Mouse (Mus musculus) spleen, adult 2 months (tissue): ENCODE measurements at regions not wholly inside any gene's neighbourhood (a gene's known extent, or its start where the extent isn't known, plus 50 kb on each side); places are given as distances from the start of the nearest gene placed in this dataset.

Source experiments
- CTCF ChIP-seq: fragments of 200-500 bp; IDR thresholded peaks from 2 replicates; pipeline ENCODE4 v1.5.1; 2011; ENCODE audit warnings: mild to moderate bottlenecking, inconsistent platforms; ENCODE audit not compliant: insufficient read depth, insufficient read length, insufficient replicate concordance; ENCODE audit errors: extremely low read depth
- POLR2A ChIP-seq: fragments of 200-500 bp; IDR thresholded peaks from 2 replicates; pipeline ENCODE4 v1.6.1; 2011; ENCODE audit warnings: low read depth, low read length, inconsistent platforms

DNA sequence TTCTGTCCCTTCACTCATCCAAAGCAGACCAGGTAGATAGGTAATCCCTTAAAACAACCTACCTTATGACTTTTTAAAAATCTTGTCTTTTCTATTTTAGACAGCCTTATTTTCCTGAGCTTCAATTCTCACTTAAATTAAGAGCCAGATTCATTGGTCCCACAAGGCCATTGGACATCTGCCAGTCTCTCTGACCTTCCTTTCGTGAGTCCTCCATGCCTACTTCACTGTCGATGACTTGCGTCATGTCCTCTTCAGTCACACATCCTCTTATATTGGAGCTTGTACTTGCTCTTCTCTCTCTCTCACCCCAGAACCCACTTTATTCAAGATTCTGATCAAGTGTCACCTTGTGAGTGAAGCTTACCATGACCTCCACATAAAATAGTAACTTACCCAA lies 542.0 kb upstream of the C030005K15Rik start:
- TF ChIP-seq CTCF, result no peak
- TF ChIP-seq POLR2A, result no peak
